Mouse (Mus musculus) megakaryocyte progenitor cell, adult 5-6 weeks (primary cell): ENCODE data around the gene Gen1. TPM values are rescaled to one million over a fixed set of nuclear protein-coding genes. Genes with fewer than 3 reads are reported as not detected.

Experiments used
- ATAC-seq: replicated peaks from 2 replicates; pipeline ENCODE4 v1.8.0; 2016; ENCODE audit warnings: mild to moderate bottlenecking, moderate TSS enrichment, inconsistent platforms; ENCODE audit not compliant: poor library complexity
- total RNA-seq, 2 experiments: library from RNA; stranded (forward) in 1 of 2; stranded (reverse) in 1 of 2; fragments of 157-497, 149-512 nt in 1 of 2; fragments of 200-1000 nt in 1 of 2; gene quantifications; 2 replicates each; pipeline versions ENCODE4 v1.2.3 to v1.2.4; 2015 to 2017

The Gen1 gene
- total RNA-seq, 2 experiments from 2014 or later: 17.1 to 25.4 TPM

DNA sequence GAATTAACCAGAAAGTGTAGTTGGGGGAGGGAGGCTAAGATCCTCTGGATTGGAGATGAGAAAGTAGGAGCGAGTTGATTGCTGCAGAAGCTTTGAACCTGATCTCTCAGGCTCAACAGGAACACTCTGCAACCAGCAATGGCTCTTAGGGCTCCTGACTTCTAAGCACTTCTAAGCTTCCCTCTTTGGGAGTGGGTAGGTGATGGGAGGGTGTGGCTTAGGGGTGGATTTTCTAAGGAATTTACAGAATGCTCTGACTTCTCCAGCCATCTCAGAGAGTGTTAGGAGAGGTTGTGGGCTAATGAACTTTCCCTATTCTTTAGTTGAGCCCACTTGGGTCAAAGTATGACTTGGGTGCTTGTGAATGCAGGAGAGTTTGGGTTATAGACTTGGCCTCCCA lies 39.5 kb downstream of the Gen1 start:
- ATAC-seq: no peak

DNA sequence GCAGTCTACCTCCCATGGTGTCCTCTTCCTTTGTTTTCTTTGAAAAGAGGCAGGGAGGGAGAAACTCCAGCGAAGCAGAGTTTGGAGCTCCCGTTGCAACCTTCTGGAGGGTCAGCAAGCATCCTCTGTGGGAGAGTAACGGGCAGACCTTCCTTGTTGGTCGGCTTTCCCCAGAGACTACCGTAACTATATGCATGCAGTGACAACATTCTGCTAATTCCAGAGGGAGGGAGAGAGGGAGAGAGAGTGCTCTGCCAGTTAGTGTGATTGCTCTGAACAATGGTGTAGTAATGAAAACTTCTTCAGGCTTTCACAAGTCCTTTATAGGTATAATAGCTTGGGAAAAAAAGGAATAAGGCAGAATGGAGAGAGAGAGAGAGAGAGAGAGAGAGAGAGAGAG lies 40.9 kb downstream of the Gen1 start:
- ATAC-seq: no peak

DNA sequence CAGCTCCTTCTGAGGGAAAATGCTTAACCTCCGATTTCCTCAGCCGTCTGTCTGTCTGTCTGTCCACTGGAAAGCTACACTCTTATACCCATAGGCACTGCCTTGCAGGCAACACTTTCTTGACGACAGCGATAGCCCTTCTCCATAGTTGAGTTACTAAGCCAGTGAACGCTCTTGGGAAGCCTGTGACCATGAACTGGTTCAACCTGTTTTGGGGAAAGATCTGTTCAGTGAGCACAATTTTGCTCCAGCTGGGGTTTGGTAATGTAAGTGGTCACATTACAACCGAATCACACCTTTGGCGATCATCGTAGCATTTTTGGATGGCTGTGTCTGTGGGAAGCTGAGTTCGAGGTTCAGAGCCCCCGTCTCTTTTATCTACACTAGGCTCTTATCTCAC lies 42.5 kb downstream of the Gen1 start:
- no peak for ATAC-seq

DNA sequence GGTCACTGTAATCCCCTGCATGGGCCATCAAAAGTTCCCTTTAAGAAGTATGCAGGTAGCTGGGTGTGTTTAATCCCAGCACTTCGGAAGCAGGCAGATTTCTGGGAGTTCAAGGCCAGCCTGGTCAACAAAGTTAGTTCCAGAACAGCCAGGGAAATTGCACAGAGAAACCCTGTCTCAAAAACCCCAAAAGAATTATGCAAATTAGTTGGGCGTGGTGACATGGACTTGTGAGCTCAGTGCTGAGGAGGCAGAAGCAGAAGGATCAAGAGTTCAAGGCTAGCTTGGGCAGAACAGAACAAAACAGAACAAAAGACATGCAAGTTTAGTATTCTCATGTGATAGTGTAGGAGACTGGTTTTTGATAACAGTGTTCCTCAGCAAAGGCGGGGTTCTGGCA lies 43.0 kb downstream of the Gen1 start:
- no peak for ATAC-seq

DNA sequence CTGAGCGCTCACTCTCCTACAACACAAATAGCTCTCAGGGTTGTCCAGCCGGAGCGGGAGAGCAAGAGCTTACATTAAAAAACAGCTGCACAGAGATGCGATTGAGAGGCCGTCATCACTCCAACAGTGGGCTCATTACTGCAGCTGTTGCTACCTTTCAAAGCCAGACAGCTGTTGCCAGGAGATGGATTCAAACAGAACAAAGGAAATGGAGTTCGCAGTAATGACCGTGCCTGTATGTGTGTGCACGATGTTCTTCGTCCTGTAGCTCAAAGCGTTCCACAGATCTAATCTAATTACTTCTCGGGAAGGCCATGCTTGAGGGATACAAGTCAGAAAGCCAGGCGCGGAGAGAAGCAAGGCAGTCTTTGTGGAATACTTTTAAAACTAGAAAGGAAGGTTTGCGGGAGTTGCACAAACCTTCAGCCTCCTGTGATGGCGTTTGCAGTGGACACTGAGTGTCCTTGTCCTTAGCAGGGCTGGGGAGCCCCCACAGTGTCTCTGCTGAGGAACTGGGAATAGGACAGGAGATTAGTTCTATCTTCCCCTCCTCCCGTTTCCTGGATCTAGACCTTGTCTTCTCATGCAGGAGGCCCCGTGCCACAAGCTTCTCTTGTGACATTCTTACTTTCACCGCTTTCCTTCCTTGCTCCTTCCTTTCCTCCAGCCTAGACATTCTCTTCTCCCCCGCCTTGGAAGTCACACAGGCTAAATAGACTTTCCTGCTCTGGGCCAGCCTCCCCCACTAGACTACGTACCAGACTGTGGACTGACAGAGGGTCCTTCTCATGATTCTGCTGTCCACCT lies 43.9 kb downstream of the Gen1 start:
- no peak for ATAC-seq

DNA sequence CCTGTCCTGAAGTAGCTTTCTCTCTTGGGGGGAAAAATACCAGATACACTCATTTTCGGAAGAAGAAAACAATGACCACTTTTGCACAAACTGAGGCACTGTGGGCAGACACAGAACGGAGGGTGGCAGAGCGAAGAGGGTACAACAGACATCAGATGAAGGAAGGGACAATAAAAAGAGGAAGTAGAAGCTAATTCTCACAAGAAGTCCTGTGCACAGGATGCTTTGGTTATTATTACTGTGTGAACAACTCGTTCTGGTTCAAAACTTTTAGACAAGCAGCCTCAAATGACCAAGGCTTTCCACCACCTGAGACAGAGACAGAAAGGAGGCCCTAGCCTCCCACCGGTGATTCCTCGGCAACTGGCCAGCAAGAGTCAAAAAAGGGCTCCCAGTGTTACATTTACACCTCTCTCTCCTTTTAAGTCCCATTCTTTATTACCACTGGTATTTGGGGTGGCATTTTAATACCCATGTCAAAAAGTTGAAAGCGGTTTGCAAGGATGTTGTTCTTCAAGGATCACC lies 47.8 kb downstream of the Gen1 start:
- ATAC-seq: peak; percentile 84

DNA sequence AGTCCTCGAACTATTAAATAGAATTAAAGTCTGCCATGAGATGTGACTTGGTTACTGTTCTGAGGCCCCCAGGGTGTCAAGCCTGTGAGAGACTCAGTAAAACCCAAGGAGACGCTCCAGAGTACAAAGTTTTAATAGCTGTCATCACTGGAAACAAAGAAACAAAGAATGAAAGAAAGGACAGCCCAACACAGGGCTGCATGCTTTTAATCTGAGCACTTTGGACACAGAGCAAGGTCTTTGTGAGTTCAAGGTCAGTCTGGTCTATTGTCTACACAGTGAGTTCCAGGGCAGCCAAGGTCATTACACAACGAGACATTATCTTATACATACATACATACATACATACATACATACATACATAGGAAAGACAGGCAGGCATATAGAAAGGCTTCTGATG lies 49.1 kb downstream of the Gen1 start:
- ATAC-seq: no peak

DNA sequence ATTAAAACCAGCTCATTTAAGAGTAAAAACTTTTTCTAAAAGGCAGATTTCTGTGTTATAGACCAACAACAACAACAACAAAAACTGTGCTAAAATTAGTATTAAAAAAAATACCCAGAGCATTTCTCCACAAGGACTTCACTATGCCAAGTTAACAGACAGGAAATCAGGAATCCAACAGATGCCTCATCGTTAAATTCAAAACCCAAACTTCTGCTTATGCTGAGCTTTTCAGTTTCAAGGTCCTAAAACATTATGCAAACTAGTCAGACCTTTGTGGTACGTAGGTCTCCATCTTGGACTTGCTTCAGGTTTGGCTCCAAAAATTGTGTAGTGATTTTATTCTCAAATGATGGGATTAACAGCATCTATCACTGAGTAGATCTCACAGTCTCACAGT lies 50.0 kb downstream of the Gen1 start:
- peak; percentile 63 for ATAC-seq

DNA sequence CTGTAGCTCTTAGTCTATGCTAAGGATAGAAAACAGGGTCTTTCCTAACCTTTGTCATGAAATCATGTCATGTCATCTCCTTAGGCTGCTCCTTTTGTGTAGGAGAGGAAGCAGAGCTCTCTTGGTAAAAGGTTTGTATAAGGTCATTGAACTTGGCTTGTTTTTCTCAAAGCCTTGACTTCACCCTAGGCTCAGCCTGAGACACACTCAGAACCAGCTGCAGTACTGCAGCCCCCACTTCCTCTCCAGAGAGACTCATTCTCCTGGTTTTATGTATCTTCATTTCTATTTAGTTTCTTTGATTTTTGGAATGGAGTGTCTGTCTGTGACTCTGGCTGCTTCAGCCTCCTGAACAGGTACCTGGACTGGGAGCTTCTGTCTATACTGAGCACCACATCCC lies 50.8 kb downstream of the Gen1 start:
- ATAC-seq: no peak

DNA sequence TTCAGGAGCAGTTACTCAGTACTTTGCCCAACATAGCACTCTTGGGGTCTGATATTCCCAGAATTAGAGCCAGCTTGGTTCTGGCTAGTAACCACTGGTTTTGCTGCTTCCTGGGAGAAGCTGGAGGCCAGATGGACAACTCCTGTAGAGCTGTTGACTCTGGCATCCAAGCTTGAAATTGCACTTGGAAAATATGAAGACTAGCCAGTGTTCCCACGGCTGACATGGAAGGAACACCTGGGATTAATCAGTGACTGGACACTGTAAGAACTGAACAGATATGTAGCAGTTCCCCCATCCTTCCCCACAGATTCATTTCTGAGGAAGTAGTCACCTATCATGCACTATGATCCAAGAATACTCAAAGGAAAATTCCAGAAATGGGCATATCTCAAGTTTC lies 52.7 kb downstream of the Gen1 start:
- no peak for ATAC-seq

DNA sequence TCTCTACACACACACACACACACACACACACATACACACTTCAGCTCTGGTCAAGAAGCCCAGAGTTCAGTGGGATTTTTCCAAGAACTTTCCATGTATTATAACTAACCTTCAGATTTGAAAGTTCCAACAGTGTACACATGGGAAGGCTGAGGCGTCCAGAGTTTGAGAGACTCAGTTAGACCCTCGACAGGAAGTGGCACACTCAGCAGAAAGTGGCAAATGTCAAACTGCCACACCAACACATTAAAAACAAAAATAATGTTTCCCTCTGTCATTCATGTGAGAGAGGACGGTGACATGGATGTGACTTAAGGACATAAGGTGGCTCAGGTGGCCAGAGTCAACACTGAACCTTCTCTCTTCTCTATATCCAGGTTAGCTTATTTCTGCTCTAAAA lies 55.2 kb downstream of the Gen1 start:
- ATAC-seq: no peak

DNA sequence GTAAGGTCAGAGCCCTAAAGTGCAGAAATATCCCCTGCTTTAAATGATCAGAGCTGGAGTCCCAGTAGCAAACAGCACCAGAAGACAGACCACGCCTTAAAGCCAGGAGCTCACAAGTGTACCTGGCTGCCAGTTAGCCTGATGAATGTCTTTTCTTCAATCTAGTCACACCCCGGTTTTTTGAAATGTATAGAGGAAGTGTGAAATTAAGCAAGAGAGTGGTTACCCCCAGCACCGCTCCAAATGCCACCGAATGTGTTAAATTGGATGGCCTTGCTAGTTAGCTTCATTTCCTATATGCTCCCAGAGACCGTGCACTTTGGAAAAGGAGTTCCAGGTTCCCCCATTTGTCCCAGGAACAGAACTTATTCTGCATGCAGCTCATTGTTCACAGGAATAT lies 56.0 kb downstream of the Gen1 start:
- ATAC-seq: peak; percentile 91

DNA sequence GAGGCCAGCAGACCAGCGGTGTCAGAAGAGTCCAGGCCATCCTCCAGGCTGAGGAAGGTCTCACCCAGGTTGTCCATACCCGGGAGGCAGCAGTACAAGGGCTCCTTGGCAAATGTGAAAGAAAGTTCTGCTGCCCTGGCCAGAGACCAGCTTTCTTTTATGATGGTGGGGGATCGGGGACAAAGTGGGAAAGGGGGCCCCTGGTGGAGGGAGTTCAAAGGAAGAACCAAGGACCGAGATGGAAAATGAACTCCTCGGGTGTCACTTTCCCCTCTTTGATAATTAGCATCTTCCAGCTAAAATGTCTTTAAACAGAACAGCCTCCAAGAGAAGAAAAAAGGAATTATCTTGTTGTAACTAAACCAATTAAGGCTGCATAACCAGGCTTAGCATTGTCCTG lies 56.7 kb downstream of the Gen1 start, which contains the start of gene Msgn1:
Gene Msgn1 (minus strand): TSS at position 101 of the 400 bp plus-strand sequence.
- ATAC-seq: no peak

DNA sequence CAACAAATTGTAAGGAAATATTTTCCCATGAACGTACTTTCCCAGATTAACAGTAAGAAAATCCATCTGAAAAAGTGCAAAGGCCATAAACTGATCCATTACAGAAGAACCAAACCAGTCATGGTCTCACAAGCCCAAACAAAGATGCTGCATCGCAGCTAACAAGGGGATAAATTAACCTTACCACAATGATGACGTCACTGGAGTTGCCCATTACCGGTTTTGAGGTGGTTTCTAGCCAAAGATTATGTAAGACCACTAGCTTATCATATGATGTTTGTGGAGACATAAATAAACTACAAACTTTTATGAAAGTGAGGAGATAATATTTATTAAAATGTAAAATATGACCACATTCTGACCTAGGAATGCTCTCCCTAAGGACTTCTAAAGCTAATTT lies 59.3 kb downstream of the Gen1 start:
- peak; percentile 49 for ATAC-seq

DNA sequence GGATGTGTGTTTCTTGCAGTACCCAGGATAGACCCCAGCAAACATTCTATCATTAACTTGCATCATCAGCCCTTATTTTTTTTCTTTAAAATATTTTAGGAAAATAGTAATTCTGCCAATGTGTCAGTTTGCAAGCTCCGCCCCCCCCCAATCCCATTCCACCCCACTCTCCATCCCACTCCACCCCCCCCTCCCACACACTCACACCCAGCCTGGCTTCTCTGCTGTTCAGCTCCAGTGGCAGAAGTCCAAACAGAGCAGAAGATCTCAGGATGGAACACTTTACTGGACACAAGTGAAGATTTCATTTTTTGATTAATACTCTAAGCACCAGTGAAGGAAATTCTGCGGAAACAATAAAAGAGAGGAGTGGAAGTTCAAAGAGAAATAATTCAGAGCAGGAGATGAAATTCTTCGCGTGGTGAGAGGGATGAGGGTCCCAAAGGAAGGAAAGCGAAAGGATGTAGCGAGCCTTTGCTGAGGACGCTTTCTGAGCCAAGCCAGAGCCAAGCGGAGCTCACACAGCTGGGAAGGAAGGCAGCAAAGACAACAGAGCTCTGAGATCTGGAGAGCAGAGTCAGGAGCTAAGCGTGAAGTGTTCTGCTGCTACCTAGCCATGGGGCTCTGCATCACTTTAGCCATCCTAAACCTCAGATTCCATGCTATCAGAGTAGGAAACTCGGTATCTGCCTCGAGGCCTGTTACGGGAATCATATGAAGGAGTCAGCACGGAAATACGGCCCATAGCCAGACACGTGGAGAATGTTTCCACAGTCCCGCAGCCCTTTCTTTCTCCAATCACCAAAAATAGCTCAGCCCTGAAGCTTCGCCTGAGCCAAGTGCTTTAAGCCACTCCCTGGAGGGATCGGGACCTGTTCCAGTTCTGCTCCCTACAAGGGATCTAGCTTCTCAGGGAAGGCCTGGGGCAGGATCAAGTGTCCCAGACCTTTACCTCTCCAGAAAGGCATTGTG lies 61.6 kb downstream of the Gen1 start:
- no peak for ATAC-seq

DNA sequence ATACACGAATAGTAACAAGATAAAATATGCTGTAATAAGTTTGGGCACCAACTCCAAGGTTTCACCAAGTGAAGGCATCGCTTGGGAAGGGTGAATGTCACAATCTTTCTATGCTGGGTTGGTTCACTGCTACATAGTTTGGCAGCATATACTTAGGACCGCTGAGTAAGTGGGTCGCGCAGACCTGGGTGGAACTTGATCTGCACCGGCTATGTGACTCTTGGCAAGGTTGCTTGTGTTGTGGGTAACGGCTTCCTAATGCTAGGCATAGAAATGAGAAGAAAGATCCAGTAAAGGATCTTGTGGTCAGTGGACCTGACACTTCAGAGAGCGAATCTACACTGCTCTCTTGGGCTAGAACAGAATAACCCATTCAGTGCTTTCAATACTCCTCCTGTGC lies 63.1 kb downstream of the Gen1 start:
- ATAC-seq: 0 out of 2 replicates have a peak, but pooled peaks have one; percentile 26

DNA sequence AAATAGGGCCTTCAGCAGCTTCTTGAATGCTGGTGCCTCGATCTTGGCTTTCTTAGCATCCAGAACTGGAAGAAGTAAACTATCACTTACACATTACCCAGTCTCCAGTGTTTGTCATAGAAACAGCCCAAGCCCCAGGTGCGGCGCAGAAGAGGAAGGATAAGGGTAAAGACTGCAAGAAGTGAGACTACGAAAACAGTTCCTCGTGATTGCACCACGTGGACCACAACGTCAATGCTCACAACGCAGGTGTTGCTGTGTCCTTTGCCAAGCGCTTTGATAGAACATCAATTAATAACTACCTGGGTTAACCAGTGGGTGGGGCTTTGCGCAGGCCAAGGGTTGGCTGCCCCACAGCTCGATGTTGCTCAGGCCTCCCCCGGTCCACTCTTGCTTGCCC lies 64.9 kb downstream of the Gen1 start:
- no peak for ATAC-seq

DNA sequence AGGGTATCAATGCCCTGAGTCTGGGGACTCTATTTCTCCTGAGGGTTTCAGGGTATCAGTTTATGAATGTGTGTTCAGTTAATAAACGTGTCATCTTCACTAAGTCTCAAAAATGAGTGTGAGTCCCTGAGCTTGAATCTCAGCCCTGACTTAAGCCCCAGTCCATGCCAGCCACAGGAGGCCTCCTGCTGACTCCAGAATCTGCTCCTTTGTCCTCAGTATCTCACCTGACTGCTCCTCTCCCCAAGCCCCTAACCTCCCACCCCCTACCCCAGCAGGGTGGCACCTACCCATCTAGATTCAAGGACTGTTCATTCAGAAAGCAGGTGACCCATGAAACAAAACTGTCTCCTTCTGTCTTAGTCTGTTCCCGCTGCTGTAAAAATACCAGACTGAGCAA lies 67.0 kb downstream of the Gen1 start:
- ATAC-seq: no peak

DNA sequence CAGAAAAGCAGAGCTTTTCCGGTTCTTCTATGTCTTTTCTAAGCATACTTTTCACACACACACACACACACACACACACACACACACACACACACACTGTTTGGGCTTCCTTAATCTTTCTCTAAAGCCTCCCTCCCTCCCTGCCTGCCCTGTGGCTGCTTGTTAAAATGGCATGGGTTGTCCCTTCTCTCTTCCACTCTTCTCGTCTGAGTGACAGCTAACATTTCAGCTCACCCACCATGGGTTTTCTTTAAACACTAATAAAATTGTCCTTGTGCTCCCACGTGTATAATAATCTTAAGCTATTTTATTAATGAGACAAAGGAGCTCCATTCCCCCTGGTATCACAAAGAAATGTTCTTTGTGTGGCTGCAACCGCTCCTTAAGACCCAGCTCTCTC lies 67.6 kb downstream of the Gen1 start:
- ATAC-seq: 0 out of 2 replicates have a peak, but pooled peaks have one; percentile 27

DNA sequence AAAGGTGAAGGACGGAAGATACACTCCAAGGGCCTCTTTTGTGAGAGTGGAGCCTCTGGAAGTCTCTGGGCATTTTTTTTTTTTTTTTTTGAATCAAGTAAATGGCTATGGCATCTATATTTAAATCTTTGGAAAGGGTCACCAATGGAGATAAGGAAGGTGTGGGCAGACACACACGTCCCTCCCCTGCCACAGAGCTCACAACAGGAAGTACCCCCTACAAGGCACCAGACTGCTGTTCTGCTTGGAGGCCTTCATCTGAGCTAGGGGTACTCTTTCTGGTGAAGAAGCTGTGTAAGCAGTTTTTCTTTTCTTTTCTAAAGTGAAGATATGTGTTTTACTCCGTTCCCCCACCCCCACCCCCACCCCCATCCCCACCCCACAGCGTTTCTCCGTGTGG lies 68.8 kb downstream of the Gen1 start:
- 0 out of 2 replicates have a peak, but pooled peaks have one; percentile 32 for ATAC-seq

DNA sequence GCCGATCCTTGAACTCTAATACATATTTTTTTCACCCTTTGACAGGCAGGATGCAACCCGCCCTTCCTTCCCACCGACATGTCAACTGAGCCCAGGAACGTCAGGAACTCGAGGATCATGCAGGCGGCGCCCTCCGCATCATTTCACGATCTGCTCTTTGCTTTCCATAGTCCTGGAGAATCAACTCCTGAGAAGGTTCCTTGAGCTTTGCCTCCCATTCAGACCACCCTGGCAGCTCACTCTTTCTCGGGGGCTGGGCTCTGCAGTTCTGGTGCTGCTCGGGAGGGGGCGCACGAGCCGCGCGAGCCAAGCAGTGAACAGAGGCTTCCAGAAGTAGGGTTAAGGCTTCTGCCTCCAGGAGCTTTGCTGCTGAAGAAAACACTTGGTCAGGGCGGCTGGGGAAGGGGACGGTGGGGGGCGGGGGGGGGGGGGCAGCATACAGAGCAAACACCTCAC lies 69.4 kb downstream of the Gen1 start:
- ATAC-seq: peak; percentile 95
